Mouse (Mus musculus) activated CD4-positive, CD25-positive, alpha-beta regulatory T cell, adult 4 months (primary cell): ENCODE data around the gene Rbks. TPM values are rescaled to one million over a fixed set of nuclear protein-coding genes. Genes with fewer than 3 reads are reported as not detected.

Experiments used
- ATAC-seq: one replicate; pipeline ENCODE4 v1.8.0; 2017
- polyA plus RNA-seq, 2 experiments: library from polyadenylated mRNA; unstranded; fragments of 100-300 nt; shearing (Covaris generic); gene quantifications; one replicate each; pipeline ENCODE4 v1.2.1; 2017

Gene Rbks
- 10 to 100 TPM; 16.9 to 18.2 TPM for polyA plus RNA-seq

DNA sequence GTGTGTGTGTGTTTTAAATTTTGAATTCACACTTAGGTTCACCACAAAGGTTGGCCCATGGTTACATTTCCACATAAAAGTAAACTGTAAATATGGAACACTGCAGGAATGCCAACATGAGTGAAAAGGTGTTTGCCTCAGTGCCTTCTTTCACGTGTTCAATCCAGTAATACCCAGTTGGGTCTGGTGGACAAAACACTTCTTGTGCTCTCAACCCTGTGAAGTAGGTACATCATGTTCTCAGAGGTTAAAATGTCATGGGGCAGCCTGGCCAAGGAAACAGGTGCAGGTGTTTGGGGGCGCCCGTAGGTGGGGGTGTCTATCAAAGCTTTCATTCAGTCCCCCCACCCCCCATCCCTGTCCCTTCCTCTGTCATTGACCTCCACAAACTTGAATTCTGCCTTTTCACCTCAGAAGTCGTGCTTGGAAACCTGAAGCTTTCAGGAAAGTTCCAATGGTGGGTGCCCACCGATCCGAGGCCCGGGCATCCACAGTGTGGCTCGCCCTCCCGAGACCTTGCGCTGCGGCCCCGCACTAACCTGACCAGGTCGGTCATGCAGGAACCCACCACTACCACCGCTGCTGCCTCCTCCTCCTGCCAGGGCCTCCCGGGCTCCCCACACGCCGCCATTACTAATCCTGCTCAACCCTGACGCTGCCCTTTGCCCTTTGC is at the start of gene Rbks:
TSS of gene Rbks (minus strand) at position 657 of the 673 bp plus-strand sequence.
- ATAC-seq: no peak

DNA sequence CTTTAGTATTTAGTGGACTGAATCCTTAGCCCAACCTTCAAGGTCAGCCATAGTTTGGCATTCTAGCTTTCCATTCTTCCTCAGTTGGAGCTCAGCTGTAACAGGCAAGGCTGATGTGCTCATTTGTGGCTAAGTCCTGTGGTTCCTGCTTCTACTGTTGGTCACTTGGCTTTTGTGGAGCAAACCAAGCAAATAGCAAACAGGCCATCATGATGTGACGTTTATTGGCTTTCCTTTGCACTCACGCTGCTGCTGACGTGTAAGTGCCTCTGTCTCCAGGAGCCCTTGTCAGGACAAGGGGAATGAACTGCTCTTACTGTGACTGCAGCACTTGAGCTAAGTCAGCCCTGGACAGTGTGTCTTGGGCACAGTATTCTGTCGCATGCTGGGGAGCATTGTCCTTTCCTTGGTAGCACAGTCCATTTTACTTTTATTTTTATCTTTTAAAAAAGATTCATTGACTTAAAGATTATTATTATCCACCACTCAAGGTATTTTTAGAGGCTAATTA is 45.1 kb upstream of the Rbks start:
- ATAC-seq: no peak

DNA sequence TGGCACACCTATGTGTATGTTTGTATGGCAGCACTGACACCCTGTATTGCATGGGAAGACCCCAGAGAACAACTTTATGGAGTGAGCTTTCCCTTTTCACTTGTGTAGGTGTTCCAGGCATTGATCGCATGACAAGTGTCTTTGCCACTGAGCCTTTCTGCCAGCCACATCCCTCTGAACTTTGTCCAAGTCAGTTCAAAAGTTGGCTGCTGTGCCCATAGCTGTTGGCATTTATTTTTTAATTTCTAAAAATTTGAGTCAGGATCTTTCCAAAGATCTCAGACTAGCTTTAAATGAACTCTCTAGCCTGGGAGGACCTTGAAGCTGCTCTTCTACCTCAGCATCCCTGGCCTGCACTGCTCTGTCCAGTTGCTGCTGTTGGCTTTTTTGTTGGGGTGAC is 44.5 kb upstream of the Rbks start:
- no peak for ATAC-seq

DNA sequence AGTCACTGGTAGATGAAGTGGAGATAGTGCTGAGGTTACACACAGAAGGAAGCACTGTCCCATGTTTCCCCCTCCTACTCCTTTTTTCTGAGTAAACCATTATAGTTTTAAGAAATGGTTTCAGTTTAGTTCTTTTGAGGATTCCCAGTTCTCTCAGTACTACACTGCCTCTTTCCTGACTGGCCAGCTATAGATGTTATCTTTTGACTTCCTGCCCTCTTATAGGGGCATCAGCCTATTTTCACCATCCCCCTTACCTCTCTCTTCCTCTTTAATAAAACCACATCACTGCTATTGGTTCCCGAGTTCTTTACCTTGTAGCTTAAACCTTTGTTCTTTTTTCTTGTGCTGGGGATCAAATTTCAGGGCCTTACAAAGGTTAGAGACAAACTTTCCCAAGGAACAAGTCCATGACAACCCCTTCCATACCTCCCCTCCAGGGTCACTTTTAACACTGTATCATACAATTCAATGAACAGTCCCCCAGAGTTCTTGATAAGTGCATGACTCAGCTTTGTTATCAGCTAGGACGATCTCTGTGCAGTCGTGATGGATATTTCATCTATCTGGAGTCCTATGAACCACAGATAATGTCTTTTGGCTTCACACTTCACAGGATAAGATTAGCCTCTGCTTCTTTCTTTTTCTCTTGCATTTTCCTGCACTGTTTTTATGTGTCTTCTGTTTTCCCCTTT is 35.4 kb upstream of the Rbks start:
- ATAC-seq: peak; percentile 68

DNA sequence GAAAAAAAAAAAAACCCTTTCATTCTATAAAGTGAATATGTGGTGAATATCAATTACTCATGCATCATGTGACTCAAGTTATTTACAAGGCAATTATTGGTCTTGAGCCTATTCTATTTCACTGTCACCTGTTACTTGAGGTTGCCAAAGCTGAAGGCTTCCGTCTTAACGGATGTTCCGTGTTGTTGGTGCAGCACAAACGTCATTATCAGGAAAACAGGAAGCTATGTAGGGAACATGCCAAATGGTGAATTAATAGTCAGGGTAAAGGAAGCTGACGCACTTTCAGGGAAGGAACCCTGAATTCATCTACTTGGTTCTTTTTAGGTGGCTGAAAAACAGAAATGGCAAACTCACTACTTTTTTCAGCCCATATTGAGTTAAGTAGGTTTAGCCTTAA is 30.0 kb upstream of the Rbks start:
- ATAC-seq: no peak

DNA sequence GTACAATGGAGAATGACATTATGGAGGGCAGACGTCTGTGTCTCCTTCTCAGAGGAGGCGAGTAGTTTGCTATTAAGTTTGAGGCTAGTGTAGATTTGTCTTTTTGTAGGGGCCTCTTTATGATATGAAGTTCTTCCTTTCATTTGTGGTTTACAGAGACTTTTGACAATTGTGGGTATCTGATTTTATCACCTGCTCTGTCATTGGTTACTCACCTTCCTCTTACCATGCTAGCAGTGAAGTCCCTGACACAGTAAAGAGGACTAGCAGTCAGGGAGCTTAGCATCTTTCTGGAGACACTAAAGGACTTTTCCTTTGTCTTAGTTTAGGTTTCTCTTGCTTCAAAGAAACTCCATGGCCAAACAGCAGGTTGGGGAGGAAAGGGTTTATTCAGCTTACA is 28.5 kb upstream of the Rbks start:
- ATAC-seq: peak; percentile 83

DNA sequence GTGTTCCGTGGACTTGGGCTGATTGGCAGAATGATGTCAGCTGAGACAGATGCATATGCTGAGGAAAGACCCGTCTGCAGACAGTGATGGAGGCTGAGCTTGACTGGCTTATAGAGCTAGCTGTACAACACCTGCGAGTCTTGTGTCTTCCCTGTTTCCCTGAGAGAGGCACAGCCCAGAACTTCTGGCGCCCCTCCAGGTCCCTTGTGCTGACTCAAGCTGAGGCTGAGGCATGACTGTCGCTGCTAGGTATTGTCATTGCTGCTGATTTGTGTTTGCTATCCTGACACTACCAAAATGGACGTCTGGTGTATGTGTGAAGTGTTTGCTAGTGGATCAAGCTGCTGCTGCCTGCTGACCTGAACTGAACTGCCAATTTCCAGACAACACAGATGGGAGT is 27.1 kb upstream of the Rbks start:
- no peak for ATAC-seq

DNA sequence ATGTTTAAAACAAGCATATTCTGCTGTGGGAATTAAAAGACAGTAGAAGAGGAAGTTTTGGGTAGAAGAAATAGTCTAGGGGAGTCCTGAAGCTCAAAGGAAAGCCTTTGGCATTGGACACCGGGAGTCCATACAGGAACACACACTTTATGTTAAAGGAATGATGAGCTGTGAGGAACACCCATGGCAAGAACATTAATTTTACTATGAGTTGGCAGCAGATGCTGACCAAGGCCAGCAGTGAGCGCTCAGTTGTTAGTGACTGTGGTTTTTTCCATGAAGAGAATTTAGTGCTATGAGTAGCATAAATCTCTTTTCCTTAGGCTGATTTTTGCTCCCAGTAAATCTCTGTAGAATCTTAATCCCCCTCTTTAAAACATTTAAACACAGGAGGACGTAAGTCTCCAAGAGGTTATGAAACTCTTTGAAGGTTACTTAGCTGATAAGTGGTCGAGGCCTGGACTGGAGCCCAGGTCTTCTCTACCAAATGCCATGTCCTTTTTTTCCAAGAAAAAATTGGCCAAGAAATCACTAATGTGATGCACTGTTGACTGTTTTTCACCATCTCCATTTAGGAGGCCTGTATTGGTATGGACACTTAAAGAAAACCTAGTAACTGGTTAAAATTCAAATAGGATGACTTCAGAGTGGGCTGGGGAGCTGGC is 18.2 kb upstream of the Rbks start:
- ATAC-seq: no peak

DNA sequence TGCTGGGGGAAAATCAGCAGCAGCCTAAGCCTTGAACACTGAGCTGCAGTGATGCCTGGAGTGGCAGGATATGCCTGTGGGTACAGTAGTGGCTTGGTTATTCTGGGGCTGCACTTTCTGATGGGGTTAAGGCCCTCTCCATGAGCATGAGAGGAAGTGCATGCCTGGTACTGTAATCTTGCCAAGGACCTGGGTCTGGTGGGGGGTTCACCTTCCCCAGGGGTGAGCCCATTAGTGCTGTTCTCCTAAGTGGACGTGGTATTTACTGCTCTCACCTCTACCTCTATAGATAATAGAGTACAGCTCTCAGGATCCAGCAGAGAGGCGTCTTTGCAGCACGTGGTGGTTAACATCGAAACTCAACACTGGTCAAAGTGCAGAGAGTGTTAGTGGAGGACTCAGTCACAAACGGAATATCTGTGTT is 16.4 kb upstream of the Rbks start:
- ATAC-seq: peak; percentile 86

DNA sequence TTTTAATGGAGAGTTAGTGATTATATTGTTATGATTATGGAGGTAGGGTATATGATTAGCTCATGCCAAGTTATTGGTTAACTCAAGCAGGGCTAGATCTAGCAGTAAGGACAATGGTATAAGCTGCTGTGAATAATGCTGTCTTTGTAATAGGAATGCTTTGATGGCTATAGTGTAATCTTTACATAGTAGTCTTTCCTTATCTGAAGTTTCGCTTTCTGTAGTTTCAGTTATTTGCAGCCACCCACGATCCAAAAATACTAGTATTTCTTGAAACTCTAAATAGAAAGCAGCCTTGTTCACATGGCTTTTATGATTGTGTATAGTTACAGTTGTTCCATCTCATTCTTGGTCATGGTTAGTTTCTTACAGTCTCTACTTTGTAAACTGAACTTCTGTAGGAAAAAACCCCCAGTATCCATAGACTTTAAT is 15.9 kb upstream of the Rbks start:
- peak; percentile 25 for ATAC-seq

DNA sequence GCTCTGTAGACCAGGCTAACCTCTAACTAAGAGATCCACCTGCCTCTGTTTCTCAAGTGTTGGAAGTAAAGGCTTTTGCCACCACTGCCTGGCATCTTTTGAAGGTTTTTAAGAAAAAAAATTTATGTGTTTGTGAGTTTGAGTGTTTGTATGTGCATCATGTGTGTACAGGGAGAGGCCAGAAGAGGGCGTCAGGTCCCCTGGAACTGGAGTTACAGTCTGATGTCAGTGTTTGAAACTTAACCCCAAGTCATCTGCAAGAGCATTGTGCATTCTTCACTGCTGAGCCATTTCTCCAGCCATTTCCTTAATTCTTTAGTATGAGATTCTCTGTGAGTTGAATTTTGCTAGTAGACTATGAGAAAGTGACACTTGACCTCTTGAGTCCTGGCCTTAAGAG is 12.0 kb upstream of the Rbks start:
- ATAC-seq: no peak

DNA sequence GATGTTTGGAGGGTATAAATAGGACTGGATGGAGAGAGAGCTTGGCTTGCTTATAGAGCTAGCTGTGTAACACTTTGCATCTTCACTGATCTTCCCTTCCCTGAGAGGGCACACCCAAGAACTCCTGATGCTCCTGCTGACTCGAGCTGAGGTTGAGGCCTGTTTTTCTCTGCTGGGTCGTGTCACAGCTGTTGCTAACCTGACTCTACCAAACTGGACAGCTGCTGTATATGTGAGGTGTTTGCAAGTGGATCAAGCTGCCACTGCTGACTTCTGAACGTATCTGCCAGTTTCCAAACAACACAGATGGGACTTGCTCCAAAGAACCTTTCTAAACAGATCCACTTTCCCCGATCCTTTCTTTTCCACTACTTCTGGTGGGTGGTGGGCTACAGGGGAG is 9.4 kb upstream of the Rbks start:
- no peak for ATAC-seq

DNA sequence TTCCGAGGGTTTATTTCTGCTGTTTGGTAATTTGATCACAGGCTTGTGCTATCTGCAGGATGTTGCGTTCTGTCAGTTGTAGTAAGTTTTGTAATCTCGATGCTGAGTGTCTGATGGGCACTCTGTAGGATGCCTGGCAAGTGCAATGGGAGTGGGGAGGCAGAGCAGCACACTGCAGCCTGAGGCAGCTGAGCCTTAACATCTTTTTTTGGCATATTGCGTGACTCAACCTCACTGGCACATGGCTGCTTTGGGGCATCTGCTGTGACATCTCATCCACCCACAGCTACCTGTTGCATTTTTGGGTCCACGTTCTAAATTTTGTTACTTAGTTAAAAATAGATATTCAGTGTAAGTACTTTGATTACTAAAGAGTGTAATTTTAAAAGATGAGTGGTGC is 7.5 kb upstream of the Rbks start:
- no peak for ATAC-seq

DNA sequence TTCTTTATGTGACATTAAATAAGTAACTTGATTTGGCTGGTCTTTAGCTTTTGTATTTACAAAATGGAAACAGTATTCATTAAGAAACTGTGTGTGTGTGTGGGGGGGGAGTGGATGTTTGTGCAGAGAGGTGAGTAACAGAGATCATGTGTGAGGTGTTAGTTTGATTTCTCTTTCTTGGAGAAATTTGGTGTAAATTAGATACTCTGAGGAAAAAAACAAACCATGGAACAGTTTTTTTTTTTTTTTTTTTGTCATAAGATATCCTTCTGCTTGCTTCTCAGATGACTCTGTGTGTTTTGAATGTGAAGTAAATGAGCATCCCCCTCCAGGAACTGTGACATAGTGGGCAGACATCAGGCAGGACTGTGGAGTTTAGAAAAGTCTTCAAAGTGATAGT is 2.0 kb upstream of the Rbks start:
- ATAC-seq: no peak

DNA sequence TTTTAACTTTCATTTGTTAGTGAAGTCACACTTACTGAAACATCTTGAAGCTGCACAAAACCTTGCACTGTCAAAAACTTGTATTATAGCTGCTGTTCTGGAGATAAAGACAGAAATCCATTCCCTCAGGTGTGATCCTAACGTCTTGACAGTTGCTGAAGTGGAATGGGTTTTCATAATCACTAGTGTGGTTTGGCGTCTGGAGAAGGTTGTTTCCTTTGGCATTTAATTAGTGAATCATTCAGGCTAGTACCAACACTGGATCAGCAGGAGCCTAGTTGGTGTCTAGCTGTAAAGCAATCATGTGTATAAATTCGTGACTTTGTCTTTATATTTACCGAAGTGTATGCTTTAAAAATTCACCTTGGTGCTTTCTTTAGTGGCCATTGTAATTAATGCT is 1.5 kb upstream of the Rbks start:
- ATAC-seq: no peak

DNA sequence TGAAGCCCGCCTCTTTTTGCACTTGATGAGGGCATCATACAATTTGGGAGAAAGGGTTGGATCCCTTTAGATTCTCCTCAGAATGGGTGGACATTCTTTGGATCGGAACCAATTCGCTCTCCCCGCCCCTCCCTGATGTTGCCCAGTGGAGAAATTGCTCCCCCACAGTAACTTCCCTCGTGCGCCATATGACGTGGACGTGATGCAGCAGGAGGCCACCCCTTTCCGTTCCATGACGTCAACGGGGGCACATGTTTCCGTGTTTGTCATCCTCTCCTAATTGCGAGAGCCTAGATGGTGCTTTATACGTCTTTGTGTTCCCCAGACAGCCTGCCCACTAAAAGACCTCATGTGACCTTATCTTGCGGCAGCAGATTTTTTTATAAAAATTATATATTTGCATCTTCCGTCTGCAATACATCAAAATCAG is 885 bp upstream of the Rbks start:
- peak; percentile 88 for ATAC-seq

DNA sequence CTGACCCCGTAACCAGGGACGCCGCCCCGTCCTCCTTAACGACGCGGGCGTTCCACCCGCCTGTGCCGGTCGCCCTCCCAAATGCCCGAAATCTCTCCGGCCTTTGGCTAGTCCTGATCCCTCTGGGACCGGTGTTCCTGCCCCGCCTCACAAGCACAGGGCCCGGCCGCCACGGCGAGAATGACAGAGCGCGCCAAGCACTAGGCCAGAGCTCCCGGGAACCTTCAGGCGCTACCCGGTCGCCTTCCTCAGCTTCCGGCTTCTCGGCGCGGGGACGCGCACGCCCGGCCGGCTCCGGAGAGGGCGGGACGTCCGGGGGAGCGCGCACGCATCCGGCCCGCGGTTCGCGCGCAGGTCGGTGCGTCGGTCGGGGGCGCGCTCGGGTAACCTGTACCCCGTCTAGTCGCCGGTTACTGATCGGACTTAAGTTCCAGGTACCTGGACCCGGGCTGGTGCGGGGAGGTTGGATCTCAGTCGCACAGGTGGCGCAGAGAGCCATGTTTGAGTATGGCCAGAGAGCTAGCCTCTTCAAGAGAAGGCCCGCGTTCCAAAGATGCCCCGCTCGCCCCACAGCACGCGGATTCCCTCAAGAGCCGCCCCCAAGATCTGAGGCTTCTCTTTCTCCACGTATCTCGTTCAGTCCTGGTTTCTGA is 343 bp upstream of the Rbks start, which contains the start of gene Babam2:
TSS of gene Babam2 (plus strand) at position 41 of the 653 bp plus-strand sequence.
- peak; percentile 62 for ATAC-seq

DNA sequence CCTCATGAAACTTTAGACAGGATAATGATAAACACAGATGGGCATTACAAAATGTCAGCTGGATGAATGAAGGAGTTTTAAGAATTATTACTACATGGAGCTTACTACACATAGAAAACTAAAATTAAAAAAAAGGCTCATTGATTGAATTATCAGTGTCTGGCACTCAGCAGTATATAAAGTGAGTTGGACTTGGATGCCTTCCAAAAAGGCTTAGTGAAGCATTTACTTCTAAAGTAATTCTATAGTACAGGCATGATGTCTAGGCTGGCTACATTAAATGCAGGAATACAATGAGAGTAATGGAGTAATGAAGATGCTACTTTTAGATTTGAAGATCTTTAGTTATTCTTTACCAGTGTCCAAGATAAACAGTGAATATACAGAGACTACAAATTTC is 4.2 kb downstream of the Rbks start:
- no peak for ATAC-seq

DNA sequence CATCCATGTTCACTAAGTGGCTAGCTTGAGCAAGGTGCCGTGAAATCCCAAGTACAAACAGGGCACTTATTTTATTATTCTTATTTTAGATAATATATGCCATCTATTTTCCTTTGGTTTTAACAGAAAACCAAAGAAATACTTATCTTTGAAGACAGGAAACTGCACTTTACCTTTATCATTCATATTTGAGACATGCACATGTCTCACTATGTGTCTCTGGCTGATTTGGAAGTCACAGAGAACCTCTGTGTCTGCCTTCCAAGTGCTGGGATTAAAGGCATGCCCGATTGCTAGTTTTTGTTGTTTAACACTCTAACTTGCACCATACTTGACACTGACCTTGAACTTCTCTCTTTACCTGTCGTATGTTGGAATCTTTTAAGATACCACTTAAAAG is 9.5 kb downstream of the Rbks start:
- ATAC-seq: no peak

DNA sequence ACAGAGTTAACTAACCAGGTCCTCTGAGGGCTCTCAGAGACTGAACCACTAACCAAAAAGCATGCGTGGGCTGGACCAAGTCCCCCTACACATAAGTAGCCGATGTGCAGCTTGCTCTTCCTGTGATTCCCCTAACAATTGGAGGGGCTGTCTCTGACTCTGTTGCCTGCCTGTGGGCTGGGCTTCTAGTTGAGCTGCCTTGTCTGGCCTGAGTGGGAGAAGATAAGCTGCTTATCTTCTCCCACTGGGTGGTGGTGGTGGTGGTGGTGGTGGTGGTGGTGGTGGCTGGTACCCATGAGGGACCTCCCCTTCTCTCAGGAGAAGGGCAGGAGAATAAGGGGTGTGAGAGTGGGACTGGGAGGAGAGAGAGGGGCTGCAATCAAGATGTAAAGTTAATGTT is 11.4 kb downstream of the Rbks start:
- no peak for ATAC-seq

DNA sequence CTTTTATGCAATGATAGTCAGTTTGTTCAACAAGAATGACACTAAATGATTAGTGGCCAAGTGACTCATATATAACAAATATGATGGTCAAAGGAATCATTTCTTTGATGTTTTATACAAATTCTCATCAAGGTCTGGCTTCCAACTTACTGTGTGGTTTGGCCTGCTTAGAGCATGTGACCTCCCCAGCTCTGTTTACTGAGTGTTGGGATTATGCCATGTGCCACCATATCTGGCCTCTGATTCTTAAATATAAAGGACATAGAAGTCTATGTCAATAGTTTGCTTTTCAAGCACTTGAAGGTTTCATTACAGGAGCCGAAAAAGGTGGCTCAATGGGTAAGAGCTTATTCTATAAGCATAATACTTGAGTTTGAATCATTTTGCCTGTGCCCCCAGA is 15.1 kb downstream of the Rbks start:
- ATAC-seq: no peak

DNA sequence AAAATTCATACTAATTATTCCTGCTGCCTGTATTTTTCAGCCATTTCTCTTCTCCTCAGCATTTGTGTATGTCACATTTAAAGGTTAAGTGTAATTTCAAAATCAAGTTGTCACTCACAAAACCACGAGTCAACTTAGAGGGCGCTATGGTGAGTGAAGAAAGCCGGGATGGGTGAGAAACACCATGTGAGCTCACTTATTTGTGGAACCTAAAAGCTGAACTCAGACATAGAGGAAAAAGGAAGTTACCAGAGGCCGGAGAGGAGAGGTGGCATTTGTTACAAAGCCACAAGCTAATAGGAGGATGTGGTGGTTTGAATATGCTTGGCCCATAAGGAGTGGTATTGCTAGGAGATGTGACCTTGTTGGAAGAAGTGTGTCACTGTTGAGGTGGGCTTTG is 17.2 kb downstream of the Rbks start:
- ATAC-seq: no peak

DNA sequence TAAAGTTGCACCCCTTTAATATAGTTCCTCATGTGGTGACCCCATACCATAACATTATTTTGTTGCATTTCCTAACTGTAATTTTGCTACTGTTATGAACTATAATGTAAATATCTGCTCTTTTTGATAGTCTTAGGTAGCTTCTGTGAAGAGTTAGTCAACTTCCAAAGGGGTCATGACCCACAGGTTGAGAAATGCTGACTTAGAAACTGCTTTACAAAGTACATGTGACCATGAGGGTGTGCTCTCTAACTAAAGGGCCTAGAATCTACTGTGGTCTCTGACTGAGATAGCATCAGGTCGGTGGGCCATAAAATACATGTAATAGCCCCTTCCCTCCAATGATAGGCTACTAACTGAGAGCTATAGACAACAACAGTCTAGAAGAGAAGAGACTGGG is 19.4 kb downstream of the Rbks start:
- ATAC-seq: no peak
